Mouse (Mus musculus) brain, embryonic 18.5 days (tissue): ENCODE results near the gene Cacna1e.

Experiments
- DNase-seq: peaks from one replicate; pipeline ENCODE4 v3.0.0-alpha.2; 2012; ENCODE audit warnings: low read depth, low spot score

Cacna1e gene

GRCm38 (mm10) chr1:154884275-154885206 lies at the start of gene Cacna1e:
Cacna1e (minus strand) TSS chr1:154884501.
- DNase-seq: no peak

- DNase-seq: no peak
Observed at GRCm38 (mm10) chr1:154918406-154918805, 34.1 kb upstream of the Cacna1e start.

GRCm38 (mm10) chr1:154917438-154917837 lies 33.1 kb upstream of the Cacna1e start:
- DNase-seq: no peak

GRCm38 (mm10) chr1:154909554-154909953 lies 25.3 kb upstream of the Cacna1e start:
- no peak for DNase-seq

- no peak for DNase-seq
Observed at GRCm38 (mm10) chr1:154897390-154897789, 13.1 kb upstream of the Cacna1e start.

DNA sequence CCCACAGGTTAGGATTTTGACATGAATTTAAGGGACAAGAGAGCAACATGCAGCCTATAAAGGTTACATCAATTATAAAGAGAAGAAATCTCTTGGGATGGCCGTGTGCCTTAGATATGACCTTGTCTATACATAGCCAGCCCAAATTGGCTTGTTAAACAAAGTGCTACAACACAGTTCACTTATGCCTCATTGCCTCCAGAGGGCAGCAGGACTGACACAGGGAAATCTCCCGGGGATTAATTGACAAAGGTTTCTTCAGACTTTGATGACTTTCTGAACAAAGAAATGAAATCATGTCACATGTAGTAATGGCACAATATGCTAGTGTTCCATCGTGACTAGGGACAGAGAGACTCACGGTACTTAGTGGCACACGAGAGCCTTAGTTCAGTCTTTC lies 5.9 kb upstream of the Cacna1e start:
- DNase-seq: no peak

DNA sequence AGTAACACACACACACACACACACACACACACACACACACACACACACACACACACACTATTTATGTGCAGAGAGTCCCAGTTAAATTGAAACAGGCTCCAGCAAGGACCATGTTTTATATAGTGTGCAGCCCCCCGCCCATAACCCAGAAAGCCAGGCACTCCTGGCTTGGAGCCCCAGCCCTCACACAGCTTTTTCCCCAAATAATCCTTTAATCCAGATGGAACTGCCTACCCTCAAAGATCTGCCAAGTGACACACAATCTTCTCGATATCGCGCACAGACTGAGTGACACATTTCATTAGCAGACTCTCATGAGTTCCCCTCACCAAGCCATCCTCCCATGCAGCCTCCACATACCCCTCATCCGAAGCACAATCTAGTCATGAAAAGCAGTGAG lies 4.2 kb upstream of the Cacna1e start:
- no peak for DNase-seq

- no peak for DNase-seq
Observed at GRCm38 (mm10) chr1:154888018-154888417, 3.7 kb upstream of the Cacna1e start.

DNA sequence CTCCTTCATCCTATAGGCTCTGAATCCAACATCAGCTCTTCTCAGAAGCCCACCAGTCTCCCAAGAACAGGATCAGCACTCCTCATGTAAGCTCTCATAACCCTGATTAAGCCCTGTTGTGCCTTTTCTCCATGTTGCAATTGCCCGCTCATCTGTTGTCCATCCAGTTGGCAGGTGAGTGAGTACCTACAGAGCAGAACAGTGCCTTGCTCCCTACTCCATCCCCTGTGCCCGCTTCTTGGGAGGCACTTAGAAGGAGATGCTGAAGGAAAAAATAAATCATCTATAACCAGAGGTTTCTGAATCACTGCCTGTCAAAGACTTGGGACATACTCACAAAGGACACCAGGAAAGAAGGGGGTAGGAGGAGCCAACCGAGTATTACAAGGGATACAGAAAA lies 3.2 kb upstream of the Cacna1e start:
- DNase-seq: no peak

DNA sequence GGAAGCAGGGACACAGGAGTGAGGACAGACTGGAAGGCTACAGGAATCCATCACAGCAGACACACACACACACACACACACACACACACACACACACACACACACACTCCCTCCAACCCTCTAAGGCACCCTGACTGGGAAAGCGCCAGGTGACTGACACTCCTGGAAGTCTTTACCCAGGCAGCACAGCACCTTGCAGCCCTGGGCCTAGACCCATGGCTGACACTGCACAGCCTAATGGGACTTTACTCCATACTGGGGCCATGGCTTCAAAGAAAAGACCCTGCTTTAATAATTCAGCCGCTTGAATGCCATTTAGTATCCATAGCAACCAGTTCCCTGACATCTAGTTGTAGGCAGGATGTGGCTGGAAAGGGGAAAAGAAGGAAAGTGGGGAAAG lies 2.3 kb upstream of the Cacna1e start:
- DNase-seq: no peak

- no peak for DNase-seq
Observed at GRCm38 (mm10) chr1:154885207-154885548, 877 bp upstream of the Cacna1e start.

- DNase-seq: no peak
Observed at GRCm38 (mm10) chr1:154883596-154884191, 607 bp downstream of the Cacna1e start.

DNA sequence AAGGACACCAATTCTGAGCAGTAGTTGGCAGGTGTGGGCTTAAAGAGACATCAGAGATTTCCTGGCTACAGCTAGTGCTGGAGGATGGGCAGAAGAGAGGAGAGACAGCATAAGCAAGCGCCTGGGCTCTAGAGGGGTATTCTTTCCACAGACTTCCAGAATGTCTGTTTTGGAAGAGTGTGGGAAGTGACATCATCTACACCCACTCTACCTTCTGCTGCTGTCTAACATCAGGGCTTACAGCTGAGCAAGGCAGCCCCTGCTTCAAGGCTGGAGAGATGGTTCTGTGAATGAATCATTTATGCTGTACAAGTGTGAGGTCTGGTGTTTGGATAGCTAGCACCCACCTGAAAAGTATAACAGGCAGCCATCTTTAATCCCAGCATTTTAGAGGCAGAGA lies 18.3 kb downstream of the Cacna1e start:
- no peak for DNase-seq

DNA sequence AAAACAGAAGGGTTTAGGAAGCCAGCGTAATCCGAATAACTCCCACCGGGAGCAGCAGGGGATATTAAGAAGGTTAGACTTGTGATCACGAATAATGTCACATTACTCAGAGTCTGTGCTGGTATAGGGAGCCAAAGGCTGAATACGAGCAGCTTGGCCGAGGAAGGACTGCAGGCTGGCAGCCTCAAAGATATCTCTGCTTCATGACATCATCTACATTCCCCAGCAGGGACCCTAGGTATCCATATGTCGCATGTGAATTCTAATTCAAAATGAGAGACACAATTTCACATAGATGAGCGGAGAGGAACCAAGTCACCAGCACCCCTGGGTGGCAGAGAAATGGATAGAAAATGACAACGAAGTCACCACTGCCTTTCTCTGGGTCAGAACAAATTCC lies 22.9 kb downstream of the Cacna1e start:
- no peak for DNase-seq

DNA sequence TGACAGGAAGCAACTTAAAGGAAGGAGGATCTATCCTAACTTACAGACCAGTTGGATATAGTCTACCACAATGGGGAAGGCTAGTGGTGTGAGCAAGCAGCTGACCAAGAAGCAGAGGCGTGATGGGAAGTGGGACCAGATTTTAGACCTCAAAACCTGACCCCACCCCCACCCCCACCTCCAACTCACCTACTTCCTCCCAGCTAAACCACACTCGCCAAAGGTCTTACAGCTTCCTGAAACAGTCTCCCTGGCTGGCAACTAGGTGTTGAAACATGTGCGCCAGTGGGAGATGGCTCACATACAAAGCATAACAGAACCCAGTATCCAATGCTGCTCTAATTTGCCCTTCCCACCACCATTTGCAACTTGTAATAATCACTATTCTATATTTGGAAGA lies 29.7 kb downstream of the Cacna1e start:
- no peak for DNase-seq

GRCm38 (mm10) chr1:154850515-154851287 lies 33.6 kb downstream of the Cacna1e start:
- no peak for DNase-seq

DNA sequence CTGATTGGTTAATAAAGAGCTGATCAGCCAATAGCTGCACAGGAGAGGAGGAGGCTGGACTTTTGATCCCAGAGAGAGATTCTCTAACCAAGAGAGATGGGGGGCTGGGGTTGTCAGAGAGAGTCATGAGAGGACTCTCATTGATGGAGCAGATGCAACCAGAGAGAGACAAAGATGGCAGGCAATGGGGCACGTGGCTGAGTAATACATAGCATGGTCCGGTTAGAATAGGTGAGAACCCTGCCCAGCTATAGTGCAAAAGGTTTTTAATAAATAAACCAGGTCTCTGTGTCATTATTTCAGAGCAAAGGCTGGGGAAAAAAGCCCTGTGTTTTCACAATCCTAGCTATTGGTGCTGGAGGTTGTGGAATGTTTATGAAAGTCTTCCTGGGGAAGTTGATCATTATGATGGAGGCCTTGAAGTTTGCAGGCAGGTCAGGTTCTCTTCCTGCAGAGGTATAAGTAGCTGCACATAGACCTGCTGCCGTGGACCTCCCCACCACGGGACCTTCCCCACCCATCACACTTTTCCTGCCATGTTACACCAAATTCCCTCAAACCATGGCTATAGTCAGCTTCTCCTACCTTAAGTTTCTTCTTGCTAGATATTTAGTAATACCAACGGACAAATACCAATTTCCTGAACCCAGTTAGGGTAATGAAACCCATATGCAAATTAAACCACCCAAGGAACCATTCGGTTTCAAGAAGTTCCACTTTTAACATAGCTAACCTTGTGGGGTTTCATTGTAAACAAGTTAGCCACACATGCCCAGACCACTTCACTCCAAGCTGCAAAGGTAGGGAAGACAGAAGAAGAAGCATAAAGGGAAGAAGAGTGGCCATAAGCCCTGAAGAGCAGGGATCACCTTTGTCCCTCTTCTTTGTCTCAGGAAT lies 35.4 kb downstream of the Cacna1e start:
- DNase-seq: no peak

DNA sequence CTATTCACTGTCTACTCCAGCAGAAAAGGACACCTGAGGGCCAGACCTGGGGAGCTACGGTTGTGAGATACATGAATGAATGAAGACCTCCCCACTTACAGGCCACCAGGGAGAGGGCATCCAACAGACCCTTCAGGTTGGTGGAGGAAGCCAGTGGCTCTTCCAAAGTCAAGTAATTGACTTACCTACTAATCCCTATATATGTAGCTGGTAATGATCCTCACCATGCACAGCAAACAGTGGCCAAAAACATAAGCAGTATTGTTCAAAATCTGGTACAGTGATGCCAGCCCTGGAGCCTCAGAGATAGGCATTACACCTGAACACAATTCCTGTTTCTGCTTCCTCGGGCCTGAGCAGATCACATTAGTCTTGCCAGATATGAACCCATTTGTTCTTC lies 37.4 kb downstream of the Cacna1e start:
- DNase-seq: no peak

DNA sequence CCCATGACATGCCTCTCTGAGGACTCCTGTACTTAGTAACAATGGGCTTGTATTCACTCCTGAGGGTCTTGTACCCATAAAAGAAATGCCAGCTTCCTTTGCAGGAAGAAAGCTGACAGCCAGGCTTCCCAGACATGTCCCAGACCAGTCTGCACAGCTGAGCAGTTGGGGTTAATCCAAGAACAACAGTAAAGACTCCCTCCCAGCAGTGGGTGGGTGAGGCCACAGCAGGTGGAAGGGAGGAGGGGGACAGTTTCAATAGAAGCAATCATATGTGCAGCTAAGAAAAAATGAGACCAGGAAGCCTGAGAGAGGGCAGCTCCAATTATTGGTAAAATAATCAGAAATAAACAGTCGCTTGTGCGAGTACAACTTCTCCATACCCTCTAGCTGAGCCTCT lies 40.9 kb downstream of the Cacna1e start:
- no peak for DNase-seq

DNA sequence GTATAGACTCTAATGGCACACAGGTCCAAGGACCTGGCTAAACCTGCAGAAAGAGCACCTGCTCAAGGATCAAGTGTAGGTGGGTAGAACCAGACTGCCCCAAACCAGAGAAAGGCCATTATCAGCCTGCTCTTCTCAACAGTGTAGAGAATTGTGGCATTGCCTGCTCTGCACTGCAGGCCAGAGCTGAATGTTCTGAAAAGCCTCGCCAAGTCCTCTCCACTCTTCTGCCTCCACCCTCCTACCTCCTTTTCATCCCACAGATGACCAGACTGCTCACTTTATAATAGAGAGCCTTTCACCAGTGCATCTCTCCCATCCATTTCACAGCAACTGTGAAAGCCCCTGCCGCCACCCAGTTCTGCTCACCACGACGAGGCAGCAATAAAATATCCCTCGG lies 42.0 kb downstream of the Cacna1e start:
- DNase-seq: no peak

DNA sequence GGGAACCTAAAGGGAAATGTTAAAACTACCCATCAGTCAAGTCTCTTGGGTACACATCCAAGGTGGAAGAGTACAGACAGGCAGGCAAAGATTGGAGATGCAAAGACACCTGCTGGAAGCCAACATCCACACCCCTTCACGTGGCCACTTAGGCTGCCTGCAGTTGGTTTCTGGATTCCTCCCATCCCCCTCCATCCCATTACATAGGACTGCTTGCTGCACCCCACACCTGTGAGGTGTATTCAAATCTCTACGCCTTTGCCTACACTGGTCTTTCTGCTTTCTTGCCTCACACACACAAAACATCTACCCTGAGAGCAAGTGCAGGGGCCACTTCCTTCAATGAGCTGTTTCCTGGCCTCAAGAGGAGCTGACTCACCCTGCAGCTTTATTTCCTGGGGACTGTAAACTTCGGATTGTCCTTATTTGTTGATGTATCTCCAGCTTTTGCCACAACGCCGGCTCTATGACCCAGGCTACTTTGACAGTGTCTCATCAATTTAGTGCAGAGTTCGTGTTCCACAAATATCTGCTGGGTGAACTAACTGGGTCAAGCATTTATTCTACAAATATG lies 43.2 kb downstream of the Cacna1e start:
- DNase-seq: no peak
